Mouse (Mus musculus): ENCODE data around the gene Eif2s1. TPM values are rescaled to one million over a fixed set of nuclear protein-coding genes. Genes with fewer than 3 reads are reported as not detected.
"Not testable (repeated sequence)": the region's sequence is repeated elsewhere in the genome, so short reads cannot be mapped to it uniquely, and the experiment has no call there.

Gene Eif2s1
- polyA plus RNA-seq, 1 experiment from 2014 or later, result 198 TPM

- Histone ChIP-seq H3K4me1 (ENCODE audit: control insufficient read depth, insufficient read depth, low read length) (no peaks in the 10 kb centered on the region), H3K9ac (replicated peaks; ENCODE audit: low read depth, low read length) (no peak overlapping the region), H3K27ac (ENCODE audit: low read length) (no peak overlapping the region), H3K4me2 (replicated peaks; ENCODE audit: low read depth, low read length) (peak overlapping the region; percentile 20; the same call in 1 of the 2 replicates), H3K4me3 (ENCODE audit: low read depth, low read length) (no peak overlapping the region), H3K9me3 (ENCODE audit: control insufficient read depth, low read depth, low read length) (no peaks in the 10 kb centered on the region), H3K36me3 (ENCODE audit: control insufficient read depth, insufficient read depth, low read length) (no peaks in the 10 kb centered on the region), H3K27me3 (ENCODE audit: control insufficient read depth, insufficient read depth, low read length) (no peaks in the 10 kb centered on the region)
- ATAC-seq (ENCODE audit: insufficient number of reproducible peaks, insufficient read depth, low FRiP score, low read depth), result peak; percentile 42; the same call in 1 of the 2 replicates
- 12% methylated on average over 11 of the region's 11 CpGs for WGBS
Observed at GRCm38 (mm10) chr12:78918227-78919078, 56.8 kb downstream of the Eif2s1 start.

- Histone ChIP-seq H3K36me3 (ENCODE audit: control insufficient read depth, insufficient read depth, low read length) (no peaks in the 10 kb centered on the region), H3K27me3 (ENCODE audit: control insufficient read depth, insufficient read depth, low read length) (no peaks in the 10 kb centered on the region), H3K9me3 (ENCODE audit: control insufficient read depth, low read depth, low read length) (no peaks in the 10 kb centered on the region), H3K9ac (replicated peaks; ENCODE audit: low read depth, low read length) (no peak overlapping the region), H3K4me1 (ENCODE audit: control insufficient read depth, insufficient read depth, low read length) (no peaks in the 10 kb centered on the region), H3K4me3 (ENCODE audit: low read depth, low read length) (no peak overlapping the region), H3K4me2 (replicated peaks; ENCODE audit: low read depth, low read length) (no peak overlapping the region; the same call in 1 of the 2 replicates), H3K27ac (ENCODE audit: low read length) (no peak overlapping the region)
- ATAC-seq (ENCODE audit: insufficient number of reproducible peaks, insufficient read depth, low FRiP score, low read depth), result peak; percentile 64
- WGBS, result 28% methylated on average over 16 of the region's 16 CpGs
Observed at GRCm38 (mm10) chr12:78919079-78919712, 57.6 kb downstream of the Eif2s1 start.

GRCm38 (mm10) chr12:78921421-78921820 lies 59.8 kb downstream of the Eif2s1 start:
- no peak for ATAC-seq (ENCODE audit: insufficient number of reproducible peaks, insufficient read depth, low FRiP score, low read depth)
- Histone ChIP-seq H3K9me3 (ENCODE audit: control insufficient read depth, low read depth, low read length) (no peaks in the 10 kb centered on the region), H3K4me1 (ENCODE audit: control insufficient read depth, insufficient read depth, low read length) (no peaks in the 10 kb centered on the region), H3K27me3 (ENCODE audit: control insufficient read depth, insufficient read depth, low read length) (no peaks in the 10 kb centered on the region), H3K27ac (ENCODE audit: low read length) (no peak overlapping the region), H3K36me3 (ENCODE audit: control insufficient read depth, insufficient read depth, low read length) (no peaks in the 10 kb centered on the region), H3K4me3 (ENCODE audit: low read depth, low read length) (no peak overlapping the region), H3K9ac (replicated peaks; ENCODE audit: low read depth, low read length) (no peak overlapping the region), H3K4me2 (replicated peaks; ENCODE audit: low read depth, low read length) (no peak overlapping the region)
- 52% methylated on average over 4 of the region's 4 CpGs for WGBS

GRCm38 (mm10) chr12:78922058-78922457 lies 60.4 kb downstream of the Eif2s1 start:
- no peak for ATAC-seq (ENCODE audit: insufficient number of reproducible peaks, insufficient read depth, low FRiP score, low read depth)
- WGBS, result 57% methylated on average over 3 of the region's 3 CpGs
- H3K9ac ChIP-seq (replicated peaks; ENCODE audit: low read depth, low read length), result no peak overlapping the region

DNA sequence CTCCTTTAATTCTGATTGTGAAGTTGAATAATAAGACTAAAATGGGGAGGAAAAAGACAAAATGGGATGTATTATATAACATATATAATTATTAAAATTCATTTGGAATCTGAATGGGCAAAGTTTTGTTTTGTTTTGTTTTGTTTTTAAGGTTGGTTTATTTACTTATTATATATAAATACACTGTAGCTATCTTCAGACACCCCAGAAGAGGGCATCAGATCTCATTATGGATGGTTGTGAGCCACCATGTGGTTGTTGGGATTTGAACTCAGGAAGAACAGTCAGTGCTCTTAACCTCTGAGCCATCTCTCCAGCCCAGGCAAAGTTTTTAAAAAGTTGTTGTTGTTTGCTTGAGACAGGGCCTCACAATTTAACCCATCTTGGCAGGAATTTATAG lies 61.4 kb downstream of the Eif2s1 start:
- not testable (repeated sequence) for H3K27me3 ChIP-seq (ENCODE audit: control insufficient read depth, insufficient read depth, low read length); H3K27ac ChIP-seq (ENCODE audit: low read length); ATAC-seq (ENCODE audit: insufficient number of reproducible peaks, insufficient read depth, low FRiP score, low read depth)

More at GRCm38 (mm10) chr12:78922058-78922457, 60.4 kb downstream of the Eif2s1 start:
- Histone ChIP-seq H3K4me3 (ENCODE audit: low read depth, low read length) (no peak overlapping the region), H3K4me2 (replicated peaks; ENCODE audit: low read depth, low read length) (no peak overlapping the region), H3K4me1 (ENCODE audit: control insufficient read depth, insufficient read depth, low read length) (no peaks in the 10 kb centered on the region), H3K27ac (ENCODE audit: low read length) (no peak overlapping the region), H3K36me3 (ENCODE audit: control insufficient read depth, insufficient read depth, low read length) (no peaks in the 10 kb centered on the region), H3K27me3 (ENCODE audit: control insufficient read depth, insufficient read depth, low read length) (no peaks in the 10 kb centered on the region), H3K9me3 (ENCODE audit: control insufficient read depth, low read depth, low read length) (no peaks in the 10 kb centered on the region)

GRCm38 (mm10) chr12:78923539-78924189 lies 62.0 kb downstream of the Eif2s1 start:
- Histone ChIP-seq H3K4me1 (ENCODE audit: control insufficient read depth, insufficient read depth, low read length) (no peaks in the 10 kb centered on the region), H3K9ac (replicated peaks; ENCODE audit: low read depth, low read length) (no peak overlapping the region), H3K4me2 (replicated peaks; ENCODE audit: low read depth, low read length) (no peak overlapping the region), H3K4me3 (ENCODE audit: low read depth, low read length) (no peak overlapping the region), H3K27me3 (ENCODE audit: control insufficient read depth, insufficient read depth, low read length) (no peaks in the 10 kb centered on the region), H3K27ac (ENCODE audit: low read length) (no peak overlapping the region), H3K36me3 (ENCODE audit: control insufficient read depth, insufficient read depth, low read length) (no peaks in the 10 kb centered on the region), H3K9me3 (ENCODE audit: control insufficient read depth, low read depth, low read length) (no peaks in the 10 kb centered on the region)
- no peak for ATAC-seq (ENCODE audit: insufficient number of reproducible peaks, insufficient read depth, low FRiP score, low read depth)
- WGBS, result 81% methylated on average over 7 of the region's 7 CpGs

More for the DNA sequence above, 61.4 kb downstream of the Eif2s1 start:
- H3K4me3 ChIP-seq (ENCODE audit: low read depth, low read length); H3K9me3 ChIP-seq (ENCODE audit: control insufficient read depth, low read depth, low read length); H3K36me3 ChIP-seq (ENCODE audit: control insufficient read depth, insufficient read depth, low read length); H3K4me2 ChIP-seq (replicated peaks; ENCODE audit: low read depth, low read length); H3K4me1 ChIP-seq (ENCODE audit: control insufficient read depth, insufficient read depth, low read length); H3K9ac ChIP-seq (replicated peaks; ENCODE audit: low read depth, low read length): not testable (repeated sequence)

DNA sequence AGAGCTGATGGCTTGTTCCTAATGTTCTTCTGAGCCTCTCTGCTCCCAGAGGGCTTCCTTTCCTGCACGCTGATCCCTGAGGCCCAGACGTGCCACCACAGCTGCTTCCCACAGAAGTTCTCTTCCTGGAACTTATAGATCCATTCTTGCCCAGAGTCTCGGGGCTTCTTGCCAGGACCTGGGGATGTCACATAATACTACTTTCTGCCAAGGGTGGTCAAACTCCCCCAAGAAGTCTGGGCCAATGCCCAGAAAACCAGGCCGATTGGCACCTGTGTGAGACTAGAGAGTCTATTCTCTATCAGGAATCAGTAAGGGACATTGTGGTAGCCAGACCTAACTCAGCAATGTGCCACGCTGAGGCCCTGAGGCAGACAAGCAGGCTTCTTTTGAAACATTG lies 65.7 kb downstream of the Eif2s1 start:
- Histone ChIP-seq H3K4me2 (replicated peaks; ENCODE audit: low read depth, low read length) (no peak overlapping the region), H3K4me3 (ENCODE audit: low read depth, low read length) (no peak overlapping the region), H3K27me3 (ENCODE audit: control insufficient read depth, insufficient read depth, low read length) (no peaks in the 10 kb centered on the region), H3K27ac (ENCODE audit: low read length) (no peak overlapping the region), H3K9me3 (ENCODE audit: control insufficient read depth, low read depth, low read length) (no peaks in the 10 kb centered on the region), H3K4me1 (ENCODE audit: control insufficient read depth, insufficient read depth, low read length) (no peaks in the 10 kb centered on the region), H3K36me3 (ENCODE audit: control insufficient read depth, insufficient read depth, low read length) (no peaks in the 10 kb centered on the region), H3K9ac (replicated peaks; ENCODE audit: low read depth, low read length) (no peak overlapping the region)
- no peak for ATAC-seq (ENCODE audit: insufficient number of reproducible peaks, insufficient read depth, low FRiP score, low read depth)
- WGBS, result 79% methylated on average over 5 of the region's 5 CpGs

- WGBS, result 74% methylated on average over 1 of the region's 1 CpGs
- Histone ChIP-seq H3K4me1 (ENCODE audit: control insufficient read depth, insufficient read depth, low read length) (no peaks in the 10 kb centered on the region), H3K9me3 (ENCODE audit: control insufficient read depth, low read depth, low read length) (no peaks in the 10 kb centered on the region), H3K36me3 (ENCODE audit: control insufficient read depth, insufficient read depth, low read length) (no peaks in the 10 kb centered on the region), H3K9ac (replicated peaks; ENCODE audit: low read depth, low read length) (no peak overlapping the region), H3K4me3 (ENCODE audit: low read depth, low read length) (no peak overlapping the region), H3K27me3 (ENCODE audit: control insufficient read depth, insufficient read depth, low read length) (no peaks in the 10 kb centered on the region), H3K27ac (ENCODE audit: low read length) (no peak overlapping the region), H3K4me2 (replicated peaks; ENCODE audit: low read depth, low read length) (no peak overlapping the region)
- no peak for ATAC-seq (ENCODE audit: insufficient number of reproducible peaks, insufficient read depth, low FRiP score, low read depth)
Observed at GRCm38 (mm10) chr12:78929900-78930299, 68.3 kb downstream of the Eif2s1 start.
